Mouse (Mus musculus) embryonic facial prominence, embryonic 14.5 days (tissue): ENCODE results near the gene Tmem44. TPM values are rescaled to one million over a fixed set of nuclear protein-coding genes. Genes with fewer than 3 reads are reported as not detected.
A peak's percentile ranks its signal among the peaks of the same experiment; 100 is the strongest.

ENCODE experiments used
- ATAC-seq: fragments of 200-750 bp; cut with Nextera tagmentation; 2 replicates; pipeline ENCODE4 v1.8.0; 2017; ENCODE audit warnings: low read depth, moderate number of reproducible peaks, moderate TSS enrichment
- DNase-seq: peaks from one replicate; pipeline ENCODE4 v3.0.0-alpha.2; 2015; ENCODE audit warnings: low spot score
- H3K27ac ChIP-seq: fragments of 300-500 bp; sonication (generic); replicated peaks from 2 replicates; pipeline ENCODE4 v1.5.1; 2014; ENCODE audit warnings: low read depth, mild to moderate bottlenecking, low read length, moderate library complexity
- H3K27me3 ChIP-seq: fragments of 300-500 bp; sonication (generic); replicated peaks from 2 replicates; pipeline ENCODE4 v1.6.1; 2014; ENCODE audit warnings: low read length; ENCODE audit not compliant: control insufficient read depth, insufficient read depth
- H3K36me3 ChIP-seq: fragments of 300-500 bp; sonication (generic); 2 replicates; pipeline ENCODE4 v1.6.1; 2014; ENCODE audit warnings: low read length, mixed read lengths; ENCODE audit not compliant: control insufficient read depth, insufficient read depth
- H3K4me1 ChIP-seq: fragments of 300-500 bp; sonication (generic); 2 replicates; pipeline ENCODE4 v1.6.1; 2014; ENCODE audit warnings: antibody characterized with exemption, low read length; ENCODE audit not compliant: control insufficient read depth, insufficient read depth
- H3K4me2 ChIP-seq: fragments of 300-500 bp; sonication (generic); 2 replicates; pipeline ENCODE4 v1.6.1; 2014; ENCODE audit warnings: low read depth, mild to moderate bottlenecking, low read length, moderate library complexity, mixed read lengths
- H3K4me3 ChIP-seq: fragments of 300-500 bp; sonication (generic); 2 replicates; pipeline ENCODE4 v1.5.1; 2014; ENCODE audit warnings: low read depth, mild to moderate bottlenecking, low read length
- H3K9ac ChIP-seq: fragments of 300-500 bp; sonication (generic); 2 replicates; pipeline ENCODE4 v1.6.1; 2014; ENCODE audit warnings: low read depth, mild to moderate bottlenecking, low read length, moderate library complexity, mixed read lengths
- H3K9me3 ChIP-seq: fragments of 300-500 bp; sonication (generic); 2 replicates; pipeline ENCODE4 v1.6.1; 2016; ENCODE audit warnings: low read length; ENCODE audit not compliant: control insufficient read depth
- WGBS: fragments of 180-500 bp; shearing (Covaris S2); extraction: QIAGEN DNeasy Blood & Tissue Kit; methylation state at CpG from one replicate; pipeline ENCODE4 v1.1.7; 2014; 5-methylcytosine and 5-hydroxymethylcytosine counted together
- polyA plus RNA-seq: library from polyadenylated mRNA; unstranded; fragments of >200 nt; fragmentation: Nextera tagmentation; extraction: Ambion mirVana; gene quantifications from 2 replicates; pipeline ENCODE4 v1.2.1, GENCODE M21; 2014

Gene Tmem44
- polyA plus RNA-seq, 1 experiment from 2014 or later, result 13.8 TPM

GRCm38 (mm10) chr16:30587494-30588327, 37.1 kb upstream of the Tmem44 start, which contains the start of gene Lsg1:
Gene Lsg1, minus strand, starts transcription at chr16:30587592.
- no peaks in the 10 kb centered on the region for H3K27me3 ChIP-seq
- H3K9me3 ChIP-seq, result no peaks in the 10 kb centered on the region
- 5% methylated on average over 35 of the region's 35 CpGs for WGBS
- peak within 1 kb of the TSS; percentile 87 for H3K4me3 ChIP-seq
- ATAC-seq (peak; percentile 94), DNase-seq (peak; percentile 97)
- peaks cover 30% of the 10 kb centered on the region for H3K36me3 ChIP-seq
- peak within 1 kb of the TSS; percentile 74 for H3K27ac ChIP-seq
- H3K9ac ChIP-seq, result peak within 1 kb of the TSS; percentile 81
- H3K4me1 ChIP-seq, result peaks cover 8% of the 10 kb centered on the region; the same call in 1 of the 2 replicates
- peak within 1 kb of the TSS; percentile 95 for H3K4me2 ChIP-seq

GRCm38 (mm10) chr16:30586935-30587493, 36.4 kb upstream of the Tmem44 start:
- peak overlapping the region; percentile 87 for H3K4me3 ChIP-seq
- H3K4me1 ChIP-seq, result peaks cover 8% of the 10 kb centered on the region; the same call in 1 of the 2 replicates
- H3K36me3 ChIP-seq, result peaks cover 37% of the 10 kb centered on the region
- no peak for DNase-seq
- H3K9me3 ChIP-seq, result no peaks in the 10 kb centered on the region
- no peaks in the 10 kb centered on the region for H3K27me3 ChIP-seq
- peak overlapping the region; percentile 81 for H3K9ac ChIP-seq
- H3K27ac ChIP-seq, result peak overlapping the region; percentile 74; the same call in 1 of the 2 replicates
- H3K4me2 ChIP-seq, result peak overlapping the region; percentile 95
- ATAC-seq, result peak; percentile 4; the same call in 1 of the 2 replicates
- WGBS, result 2% methylated on average over 19 of the region's 19 CpGs

DNA sequence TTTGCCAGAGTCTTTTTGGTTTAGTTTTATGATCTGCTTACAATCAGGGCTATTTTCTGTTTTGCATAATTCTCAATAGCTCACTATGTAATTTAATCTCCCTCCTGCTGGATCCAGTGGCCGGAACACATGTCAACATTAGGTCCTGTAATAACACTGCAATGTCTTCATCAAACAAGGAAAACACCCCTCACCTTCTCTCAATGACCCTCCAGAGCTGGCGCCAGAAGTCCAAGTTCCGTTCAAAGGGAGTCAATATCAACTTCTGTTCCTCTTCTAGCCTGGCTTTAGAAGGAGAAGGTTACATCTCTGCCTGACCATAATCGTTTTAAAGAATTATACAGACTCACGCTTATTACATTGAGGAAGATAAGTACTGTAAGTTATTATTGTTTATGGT, 30.1 kb upstream of the Tmem44 start:
- no peak for ATAC-seq
- Histone ChIP-seq H3K9ac (no peak overlapping the region), H3K4me3 (no peak overlapping the region), H3K36me3 (peaks cover 100% of the 10 kb centered on the region), H3K27me3 (no peaks in the 10 kb centered on the region), H3K4me1 (no peaks in the 10 kb centered on the region), H3K27ac (no peak overlapping the region), H3K9me3 (no peaks in the 10 kb centered on the region), H3K4me2 (no peak overlapping the region)
- WGBS, result 81% methylated on average over 5 of the region's 5 CpGs
- no peak for DNase-seq

DNA sequence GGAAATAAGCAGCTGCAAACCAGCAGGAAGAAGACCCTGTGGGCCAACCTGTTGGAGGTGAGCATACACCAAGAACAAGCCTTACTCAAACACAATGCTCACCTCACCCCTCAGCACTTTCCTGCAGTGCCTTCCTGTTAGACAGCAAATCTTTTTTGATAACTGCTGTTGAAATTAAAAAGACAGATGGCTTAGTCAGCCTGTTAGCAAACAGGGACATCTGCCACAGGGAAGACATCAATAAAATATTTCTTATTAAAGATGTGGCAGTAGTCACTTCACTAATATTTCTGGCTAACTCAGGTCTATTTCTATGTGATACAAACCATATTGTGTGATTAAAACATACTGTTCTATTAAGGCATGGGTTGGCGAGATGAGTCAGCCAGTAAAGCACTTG, 25.8 kb upstream of the Tmem44 start:
- H3K36me3 ChIP-seq, result peaks cover 100% of the 10 kb centered on the region
- H3K27me3 ChIP-seq, result no peaks in the 10 kb centered on the region
- H3K9ac ChIP-seq, result no peak overlapping the region
- no peak overlapping the region for H3K4me3 ChIP-seq
- ATAC-seq (no peak), DNase-seq (no peak)
- no peak overlapping the region for H3K4me2 ChIP-seq
- 81% methylated on average over 1 of the region's 1 CpGs for WGBS
- no peaks in the 10 kb centered on the region for H3K9me3 ChIP-seq
- no peaks in the 10 kb centered on the region for H3K4me1 ChIP-seq
- H3K27ac ChIP-seq, result no peak overlapping the region

- H3K27ac ChIP-seq, result no peak overlapping the region
- H3K36me3 ChIP-seq, result peaks cover 100% of the 10 kb centered on the region
- H3K4me3 ChIP-seq, result no peak overlapping the region
- no peak for ATAC-seq
- no peak overlapping the region for H3K4me2 ChIP-seq
- H3K4me1 ChIP-seq, result no peaks in the 10 kb centered on the region
- DNase-seq, result no peak
- no peaks in the 10 kb centered on the region for H3K27me3 ChIP-seq
- H3K9me3 ChIP-seq, result no peaks in the 10 kb centered on the region
- H3K9ac ChIP-seq, result no peak overlapping the region
- WGBS, result 77% methylated on average over 7 of the region's 7 CpGs
Measured at GRCm38 (mm10) chr16:30575815-30576214, 25.2 kb upstream of the Tmem44 start.

DNA sequence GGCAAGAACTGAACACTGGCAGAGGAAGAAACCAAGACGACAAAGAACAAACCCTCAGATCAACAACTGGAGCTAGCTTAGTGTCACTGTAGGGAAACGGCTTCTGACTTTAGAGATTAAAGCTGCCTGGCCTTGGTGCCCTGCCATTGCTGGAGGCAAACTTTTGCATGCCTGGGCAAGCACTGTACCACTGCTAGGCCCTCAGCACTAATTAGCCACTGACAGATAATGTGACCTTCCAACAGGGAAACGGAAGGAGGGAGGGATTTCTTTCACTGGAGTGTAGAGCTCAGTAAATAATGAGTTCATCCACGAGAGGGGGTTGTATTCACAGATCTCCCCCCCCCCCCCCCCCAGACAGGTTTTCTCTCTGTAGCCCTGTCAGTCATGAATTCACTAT, 21.6 kb upstream of the Tmem44 start:
- H3K27me3 ChIP-seq, result no peaks in the 10 kb centered on the region
- WGBS, result 53% methylated on average over 4 of the region's 4 CpGs
- peaks cover 100% of the 10 kb centered on the region for H3K36me3 ChIP-seq
- no peak overlapping the region for H3K4me2 ChIP-seq
- H3K9me3 ChIP-seq, result no peaks in the 10 kb centered on the region
- H3K27ac ChIP-seq, result no peak overlapping the region
- H3K4me1 ChIP-seq, result no peaks in the 10 kb centered on the region
- H3K9ac ChIP-seq, result no peak overlapping the region
- DNase-seq (no peak), ATAC-seq (no peak)
- H3K4me3 ChIP-seq, result no peak overlapping the region

DNA sequence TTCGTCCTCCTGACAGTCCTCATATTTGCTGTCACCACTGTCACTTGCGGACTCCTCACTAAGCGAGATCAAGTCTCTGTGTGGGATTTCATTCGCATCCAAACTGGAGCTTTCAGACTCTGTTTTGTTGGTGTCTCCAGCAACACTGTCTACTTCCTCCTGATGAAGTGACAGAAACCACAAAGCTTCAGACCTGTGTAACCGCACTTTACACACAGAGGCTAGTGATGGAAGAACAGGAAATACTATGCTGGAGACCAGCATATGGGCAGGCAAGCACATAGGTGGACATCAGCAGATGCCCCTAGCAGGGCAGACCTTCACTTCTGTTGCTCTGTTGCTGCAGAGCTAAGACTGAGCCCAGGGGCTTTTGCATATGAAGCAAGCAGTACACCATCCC, 20.7 kb upstream of the Tmem44 start:
- H3K27ac ChIP-seq, result no peak overlapping the region
- no peaks in the 10 kb centered on the region for H3K4me1 ChIP-seq
- no peaks in the 10 kb centered on the region for H3K27me3 ChIP-seq
- DNase-seq, result no peak
- no peaks in the 10 kb centered on the region for H3K9me3 ChIP-seq
- no peak for ATAC-seq
- WGBS, result 96% methylated on average over 5 of the region's 5 CpGs
- H3K9ac ChIP-seq, result no peak overlapping the region
- no peak overlapping the region for H3K4me2 ChIP-seq
- no peak overlapping the region for H3K4me3 ChIP-seq
- H3K36me3 ChIP-seq, result peaks cover 97% of the 10 kb centered on the region

DNA sequence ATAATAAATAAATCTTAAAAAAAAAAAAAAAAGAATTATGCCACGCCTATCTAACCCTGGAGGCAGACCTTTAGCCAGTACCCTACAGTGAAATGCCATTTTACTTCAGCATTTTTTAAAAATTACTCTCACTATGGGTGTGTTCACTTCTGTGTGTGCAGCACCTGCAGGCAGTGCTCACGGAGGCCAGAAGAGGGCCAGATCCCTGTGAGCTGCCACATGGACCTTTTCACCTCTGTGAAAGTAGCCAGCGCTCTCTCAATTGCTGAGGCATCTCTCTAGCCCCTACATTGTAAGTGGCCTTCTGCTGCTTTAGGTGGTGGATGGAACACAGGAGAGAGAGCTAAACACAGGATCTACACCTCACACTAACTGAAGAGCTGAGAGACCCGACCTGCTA, 19.5 kb upstream of the Tmem44 start:
- H3K4me2 ChIP-seq, result no peak overlapping the region
- H3K4me3 ChIP-seq, result no peak overlapping the region
- ATAC-seq (no peak), DNase-seq (no peak)
- H3K27me3 ChIP-seq, result no peaks in the 10 kb centered on the region
- no peak overlapping the region for H3K27ac ChIP-seq
- no peaks in the 10 kb centered on the region for H3K9me3 ChIP-seq
- 84% methylated on average over 4 of the region's 4 CpGs for WGBS
- peaks cover 96% of the 10 kb centered on the region for H3K36me3 ChIP-seq
- H3K4me1 ChIP-seq, result no peaks in the 10 kb centered on the region
- H3K9ac ChIP-seq, result no peak overlapping the region
